Mouse (Mus musculus): ENCODE measurements around the gene Slco4a1.

Slco4a1 gene

GRCm38 (mm10) chr2:180501217-180501967 is 45.3 kb downstream of the Slco4a1 start:
- no peak for DNase-seq (ENCODE audit: low read depth, low spot score)

GRCm38 (mm10) chr2:180506281-180506680 is 50.2 kb downstream of the Slco4a1 start:
- no peak for DNase-seq (ENCODE audit: low read depth, low spot score)

DNA sequence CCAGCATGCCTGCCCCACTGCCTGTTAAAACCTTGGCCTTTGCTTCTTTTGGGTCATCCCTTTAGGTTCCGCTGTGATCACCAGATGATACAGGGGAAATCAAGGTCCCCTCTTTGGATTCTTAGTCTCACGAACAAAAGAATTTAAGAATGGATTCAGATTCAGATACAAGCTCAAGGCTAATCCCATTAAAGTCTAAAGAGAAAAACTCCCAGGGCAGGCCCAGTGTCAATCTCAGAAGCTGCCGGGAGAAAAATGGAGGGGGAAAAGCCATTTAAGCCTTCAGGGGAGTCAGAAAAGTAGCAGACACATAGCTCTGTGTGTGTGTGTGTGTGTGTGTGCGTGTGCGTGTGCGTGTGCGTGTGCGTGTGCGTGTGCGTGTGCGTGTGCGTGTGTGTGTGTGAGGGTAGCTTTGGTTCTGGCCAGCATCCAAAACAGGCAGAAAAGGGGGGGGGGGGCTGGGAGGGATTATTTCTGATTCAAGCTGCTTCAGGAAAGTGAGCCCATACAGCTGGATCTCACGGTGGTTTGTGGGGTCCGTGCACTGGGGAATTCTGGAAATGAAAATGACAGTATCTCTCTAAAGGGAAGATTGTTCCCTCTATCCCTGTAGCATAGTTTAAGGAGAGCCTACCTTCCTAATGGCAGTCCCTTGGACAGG is 52.5 kb downstream of the Slco4a1 start:
- peak; percentile 36 for DNase-seq (ENCODE audit: low read depth, low spot score)

DNA sequence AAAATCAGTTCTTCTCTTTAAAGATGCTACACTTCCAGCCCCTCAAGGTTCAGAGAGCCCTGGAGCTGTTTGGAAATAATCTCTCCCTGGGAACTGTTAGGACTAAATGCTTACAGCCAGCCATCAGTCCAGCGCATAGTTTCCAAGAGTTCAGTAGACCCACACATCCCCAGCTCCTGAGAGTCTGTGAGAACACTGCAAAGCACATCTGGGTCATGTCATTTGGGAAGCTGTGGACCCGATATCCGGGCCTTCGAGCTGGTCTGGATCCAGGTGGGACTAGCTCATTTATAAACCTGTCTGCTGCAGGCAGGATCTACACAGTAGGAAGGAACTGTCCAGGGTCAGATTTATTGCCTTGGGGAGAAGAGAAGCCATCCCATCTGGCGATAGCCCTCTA is 54.8 kb downstream of the Slco4a1 start:
- DNase-seq (ENCODE audit: low read depth, low spot score), result no peak

DNA sequence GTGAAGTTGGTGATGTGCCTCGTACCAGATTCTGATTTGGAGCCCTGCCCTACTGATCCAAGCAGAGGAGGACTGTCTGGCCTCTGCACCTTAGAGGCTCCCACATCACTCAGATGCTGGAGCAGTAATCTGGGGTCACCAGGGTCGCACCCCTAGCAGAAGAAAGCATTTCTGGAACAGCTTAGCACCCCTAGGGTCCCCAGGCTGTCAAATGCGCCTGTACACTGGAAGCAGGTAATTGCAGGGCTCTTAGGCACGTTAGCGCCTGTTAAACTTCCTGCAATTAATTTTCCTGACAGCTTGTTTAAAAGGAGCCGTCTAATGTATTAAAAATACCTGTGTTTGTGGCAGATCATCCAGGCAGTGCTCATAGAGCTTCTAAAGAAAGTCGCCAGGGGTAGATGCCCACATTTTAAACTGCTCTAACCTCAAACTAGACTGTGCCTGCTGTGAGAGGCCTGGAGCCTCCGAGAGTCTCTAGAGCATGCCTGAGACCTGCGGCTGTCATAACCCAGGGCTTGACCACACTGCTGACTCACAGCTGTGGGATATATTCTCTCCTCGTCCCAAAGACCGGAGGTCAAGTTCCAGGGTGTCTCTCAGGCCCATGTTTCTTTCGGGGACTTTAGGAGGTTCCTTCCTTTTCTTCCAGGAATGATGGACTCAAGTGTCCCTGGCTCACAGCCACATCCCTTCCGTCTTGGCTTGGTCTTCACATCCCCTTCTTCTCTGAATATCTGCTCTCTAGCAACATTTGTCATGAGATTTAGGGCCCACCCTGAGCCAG is 56.0 kb downstream of the Slco4a1 start:
- DNase-seq (ENCODE audit: low read depth, low spot score), result no peak

DNA sequence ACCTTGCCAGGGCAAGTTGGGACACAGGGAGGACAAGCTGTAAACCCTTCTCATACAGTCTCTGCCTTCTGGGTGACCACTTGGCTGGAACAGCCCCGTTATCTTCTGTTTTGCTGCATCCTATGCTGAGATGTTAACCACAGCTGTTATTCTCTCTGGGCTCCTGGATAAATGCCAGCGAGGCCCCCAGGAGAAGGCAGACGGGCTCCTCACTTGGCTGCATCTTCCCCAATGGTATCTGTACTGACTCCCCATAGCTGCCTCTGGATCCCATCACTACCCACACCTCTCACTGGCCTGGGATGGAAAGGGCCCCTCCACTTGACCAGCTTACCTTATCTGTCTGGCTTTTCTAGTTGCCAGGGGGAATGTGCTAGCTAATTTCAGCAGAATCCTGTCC is 57.0 kb downstream of the Slco4a1 start:
- no peak for DNase-seq (ENCODE audit: low read depth, low spot score)

DNA sequence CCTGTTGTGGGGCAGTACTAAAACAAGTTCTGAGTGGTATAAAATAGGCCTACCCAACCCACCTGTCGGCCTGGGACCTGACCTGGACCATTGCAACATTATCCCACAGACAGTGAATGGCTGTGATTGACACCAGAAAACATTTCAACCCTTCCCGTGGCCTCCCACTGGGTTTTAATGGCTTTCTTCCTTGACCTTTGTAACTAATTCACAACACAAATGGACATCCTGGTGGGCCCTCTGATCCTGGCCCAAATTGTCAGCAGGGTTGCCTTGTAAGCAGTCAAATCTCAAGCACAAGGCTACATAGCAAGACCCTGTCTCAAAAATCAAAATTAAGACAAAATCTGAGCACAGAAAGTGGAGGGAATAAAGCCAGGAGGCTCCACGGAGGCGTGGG is 57.8 kb downstream of the Slco4a1 start:
- DNase-seq (ENCODE audit: low read depth, low spot score), result no peak

DNA sequence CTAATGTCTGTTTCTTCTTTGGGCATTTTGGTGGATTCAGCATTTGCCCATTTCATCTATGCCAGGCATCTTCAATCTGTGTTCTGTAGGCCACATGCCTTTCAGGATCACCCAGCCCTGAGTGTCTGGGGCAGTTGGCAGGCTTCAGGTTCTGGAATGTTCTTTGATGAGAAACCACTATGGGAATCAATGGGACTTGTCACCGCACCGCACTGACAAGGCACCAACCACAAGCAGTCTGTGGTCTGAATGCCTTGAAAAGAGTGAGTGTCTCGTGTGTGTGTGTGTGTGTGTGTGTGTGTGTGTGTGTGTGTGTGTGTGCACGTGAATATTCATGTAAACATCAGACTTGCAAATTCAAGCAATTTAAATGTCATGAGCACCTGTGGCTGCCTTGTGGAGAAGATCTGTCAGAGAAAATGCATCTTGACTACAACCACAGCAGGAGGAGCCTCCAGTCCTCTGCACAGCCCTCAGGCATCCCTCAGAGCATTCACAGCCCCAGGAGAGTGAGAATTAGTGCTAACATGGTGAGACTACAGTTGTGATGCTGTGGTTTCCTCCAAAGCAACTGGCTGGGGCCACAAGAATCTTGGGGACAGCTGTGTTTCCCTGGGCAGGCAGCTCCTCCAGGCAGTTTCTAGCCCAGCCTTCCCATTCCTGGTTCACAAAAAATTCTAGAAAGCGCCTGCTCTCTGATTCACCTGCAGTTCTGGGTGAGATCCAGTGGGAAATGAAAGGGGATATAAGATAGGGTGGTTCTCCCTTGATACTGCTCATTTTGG is 65.6 kb downstream of the Slco4a1 start:
- no peak for DNase-seq (ENCODE audit: low read depth, low spot score)

DNA sequence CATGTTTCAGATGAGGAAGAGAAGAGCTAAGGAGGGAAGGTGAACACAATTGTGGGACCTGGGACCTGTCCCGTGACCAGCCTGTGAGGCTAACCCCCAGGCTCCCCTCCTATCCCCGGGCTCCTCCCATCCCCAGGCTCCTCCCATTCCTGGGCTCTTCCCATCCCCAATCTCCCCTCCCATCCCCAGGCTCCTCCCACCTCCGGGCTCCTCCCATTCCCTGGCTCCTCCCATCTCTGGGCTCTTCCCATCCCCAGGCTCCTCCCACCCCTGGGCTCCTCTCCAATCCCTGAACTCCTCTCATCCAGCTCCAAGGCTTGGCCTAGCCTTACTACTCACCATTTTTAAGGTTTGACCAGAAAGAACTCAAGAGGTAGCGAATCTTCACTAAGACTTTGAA is 66.8 kb downstream of the Slco4a1 start:
- DNase-seq (ENCODE audit: low read depth, low spot score), result no peak
